Mouse (Mus musculus) heart, postnatal 10 days (tissue): ENCODE measurements around the gene Mettl14. TPM values are rescaled to one million over a fixed set of nuclear protein-coding genes. Genes with fewer than 3 reads are reported as not detected.
"Not testable (repeated sequence)": the region's sequence is repeated elsewhere in the genome, so short reads cannot be mapped to it uniquely, and the experiment has no call there.

ENCODE experiments used
- DNase-seq, 2 experiments: peaks; one replicate each; pipeline ENCODE4 v3.0.0; 2021
- intact Hi-C: fragments of 180-260 bp; cut with DNase I; formaldehyde crosslinking; loops from one replicate; pipeline ENCODE4 v1.15.1; 2025
- total RNA-seq, 2 experiments: library from RNA; stranded (reverse); gene quantifications; 2 replicates each; pipeline ENCODE4 v1.2.3; 2021

The Mettl14 gene
- total RNA-seq, 2 experiments from 2014 or later: 10.8 to 16.7 TPM

- DNase-seq: no peak
- intact Hi-C loops: no loop called here
Observed at GRCm38 (mm10) chr3:123369161-123369560, 16.7 kb downstream of the Mettl14 start.

GRCm38 (mm10) chr3:123366820-123367219 is 19.1 kb downstream of the Mettl14 start:
- intact Hi-C loops, DNase-seq: not testable (repeated sequence)

GRCm38 (mm10) chr3:123356377-123356991 is 29.4 kb downstream of the Mettl14 start:
- no peak for DNase-seq
- intact Hi-C loops: loop anchor here (10.0 kb wide), 1 partner anchor 422 kb away; no protein-coding TSS in a partner anchor

GRCm38 (mm10) chr3:123354388-123354787 is 31.5 kb downstream of the Mettl14 start:
- peak; percentile 57 to 71 for DNase-seq
- intact Hi-C loops: loop anchor here (10.0 kb wide), 1 partner anchor 420 kb away; no protein-coding TSS in a partner anchor

- no peak for DNase-seq
- intact Hi-C loops: loop anchor here (2.0 to 10.0 kb wide), 3 partner anchors 185 to 419 kb away; no protein-coding TSS in a partner anchor
Observed at GRCm38 (mm10) chr3:123353661-123354060, 32.2 kb downstream of the Mettl14 start.

GRCm38 (mm10) chr3:123353183-123353582 is 32.7 kb downstream of the Mettl14 start:
- DNase-seq: peak in 1 of 2 experiments; percentile 69
- intact Hi-C loops: loop anchor here (2.0 to 10.0 kb wide), 3 partner anchors 184 to 418 kb away; no protein-coding TSS in a partner anchor

GRCm38 (mm10) chr3:123351519-123351918 is 34.4 kb downstream of the Mettl14 start:
- intact Hi-C loops: loop anchor here (2.0 to 10.0 kb wide), 2 partner anchors 27 to 417 kb away; no protein-coding TSS in a partner anchor
- DNase-seq: no peak

GRCm38 (mm10) chr3:123350602-123351001 is 35.3 kb downstream of the Mettl14 start:
- no peak for DNase-seq
- intact Hi-C loops: loop anchor here (2.0 to 10.0 kb wide), 2 partner anchors 26 to 416 kb away; no protein-coding TSS in a partner anchor

- DNase-seq: no peak
- intact Hi-C loops: loop anchor here (10.0 kb wide), 1 partner anchor 393 kb away; no protein-coding TSS in a partner anchor
Observed at GRCm38 (mm10) chr3:123348080-123348802, 37.7 kb downstream of the Mettl14 start.

- intact Hi-C loops: loop anchor here (10.0 kb wide), 1 partner anchor 389 kb away; no protein-coding TSS in a partner anchor
- DNase-seq: no peak
Observed at GRCm38 (mm10) chr3:123343690-123344089, 42.2 kb downstream of the Mettl14 start.

- DNase-seq: no peak
- intact Hi-C loops: loop anchor here (10.0 kb wide), 1 partner anchor 386 kb away; no protein-coding TSS in a partner anchor
Observed at GRCm38 (mm10) chr3:123341049-123341448, 44.9 kb downstream of the Mettl14 start.

- peak in 1 of 2 experiments; percentile 35 for DNase-seq
Observed at GRCm38 (mm10) chr3:123338666-123339195, 47.2 kb downstream of the Mettl14 start.

GRCm38 (mm10) chr3:123337853-123338252 is 48.1 kb downstream of the Mettl14 start:
- no peak for DNase-seq
- intact Hi-C loops: no loop called here

More at GRCm38 (mm10) chr3:123338666-123339195, 47.2 kb downstream of the Mettl14 start:
- intact Hi-C loops: no loop called here

GRCm38 (mm10) chr3:123336951-123337350 is 49.0 kb downstream of the Mettl14 start:
- intact Hi-C loops: no loop called here
- DNase-seq: no peak

- intact Hi-C loops: no loop called here
- no peak for DNase-seq
Observed at GRCm38 (mm10) chr3:123336455-123336854, 49.5 kb downstream of the Mettl14 start.

- intact Hi-C loops: no loop called here
- peak; percentile 47 to 60 for DNase-seq
Observed at GRCm38 (mm10) chr3:123335480-123335879, 50.4 kb downstream of the Mettl14 start.

- intact Hi-C loops: no loop called here
Observed at GRCm38 (mm10) chr3:123334947-123335346, 51.0 kb downstream of the Mettl14 start.

GRCm38 (mm10) chr3:123333055-123333424 is 52.9 kb downstream of the Mettl14 start:
- intact Hi-C loops: no loop called here
- peak in 1 of 2 experiments; percentile 37 for DNase-seq

More at GRCm38 (mm10) chr3:123334947-123335346, 51.0 kb downstream of the Mettl14 start:
- DNase-seq: no peak

- intact Hi-C loops: no loop called here
- DNase-seq: no peak
Observed at GRCm38 (mm10) chr3:123332330-123333054, 53.4 kb downstream of the Mettl14 start.

GRCm38 (mm10) chr3:123330221-123330620 is 55.7 kb downstream of the Mettl14 start:
- DNase-seq: no peak
- intact Hi-C loops: no loop called here
